In genomic region chr10:27703260-27703659, GRCm38 (mm10) we compare ENCODE assay signal across 15 mouse cellular contexts.
"Had no signal": no experiment of that assay in that cellular context is flagged by ENCODE, and none has a peak within 500 bp of the region (broad histone marks: within the 10 kb centered on the region; RNA-seq: fewer than 3 reads in every experiment).

No protein-coding gene starts in this region.

- H3K9me3 ChIP-seq: limb, embryonic 12.5 days; liver, embryonic 13.5 days; lung, embryonic 15.5 days; midbrain, embryonic 10.5 days; neural tube, embryonic 15.5 days had no signal

- H3K27me3 ChIP-seq: liver, embryonic 13.5 days; lung, embryonic 15.5 days; neural tube, embryonic 15.5 days had no signal

- H3K4me1 ChIP-seq: limb, embryonic 12.5 days; liver, embryonic 13.5 days; lung, embryonic 15.5 days; midbrain, embryonic 10.5 days; neural tube, embryonic 15.5 days had no signal

- DNase-seq: kidney, postnatal 36 days; liver; liver, embryonic 13.5 days; liver, postnatal 0 days; lung, postnatal 14 days; midbrain, embryonic 14.5 days; right cerebral cortex, adult 18-20 months; right cerebral cortex, postnatal 25 days; thymus, postnatal 4 days had no signal

- H3K4me3 ChIP-seq: limb, embryonic 12.5 days; liver, embryonic 13.5 days; lung, embryonic 15.5 days; midbrain, embryonic 10.5 days; myocyte; neural tube, embryonic 15.5 days had no signal

- H3K36me3 ChIP-seq: limb, embryonic 12.5 days; liver, embryonic 13.5 days; lung, embryonic 15.5 days; midbrain, embryonic 10.5 days; neural tube, embryonic 15.5 days had no signal

- H3K27ac ChIP-seq: limb, embryonic 12.5 days; liver, embryonic 13.5 days; lung, embryonic 15.5 days; midbrain, embryonic 10.5 days; neural tube, embryonic 15.5 days; stomach, postnatal 0 days had no signal

- ATAC-seq: liver, postnatal 0 days had no signal
